Mouse (Mus musculus): Measurements from ENCODE around the gene Heg1.

Gene Heg1

DNA sequence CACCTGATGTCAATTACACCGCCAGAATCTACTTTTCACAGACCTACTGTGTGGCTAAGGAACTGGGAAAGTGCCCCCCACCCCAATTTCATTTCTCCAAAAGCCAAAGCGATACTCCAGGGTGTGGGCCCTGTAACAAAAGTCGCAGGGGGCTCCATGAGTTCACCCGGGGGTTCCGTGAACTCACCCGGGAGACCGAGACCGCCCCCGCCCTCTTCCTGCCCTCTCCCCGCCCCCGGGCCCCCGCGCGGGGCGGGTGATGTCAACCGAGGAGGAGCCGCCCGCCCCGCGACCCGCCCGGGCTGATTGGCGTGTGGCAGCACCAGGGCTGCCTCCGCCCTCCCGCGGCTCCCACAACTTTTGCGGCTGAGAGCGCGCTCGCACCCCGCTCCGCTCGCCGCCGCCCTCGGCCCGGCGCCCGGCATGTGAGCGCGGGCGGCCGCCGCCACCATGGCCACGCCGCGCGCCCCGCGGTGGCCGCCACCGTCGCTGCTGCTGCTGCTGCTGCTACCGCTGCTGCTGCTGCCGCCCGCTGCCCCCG, at the start of gene Heg1:
Gene Heg1, plus strand, starts transcription at position 209 of the 541 bp plus-strand sequence.
- DNase-seq (ENCODE audit: low read depth, low spot score) = peak; percentile 62

DNA sequence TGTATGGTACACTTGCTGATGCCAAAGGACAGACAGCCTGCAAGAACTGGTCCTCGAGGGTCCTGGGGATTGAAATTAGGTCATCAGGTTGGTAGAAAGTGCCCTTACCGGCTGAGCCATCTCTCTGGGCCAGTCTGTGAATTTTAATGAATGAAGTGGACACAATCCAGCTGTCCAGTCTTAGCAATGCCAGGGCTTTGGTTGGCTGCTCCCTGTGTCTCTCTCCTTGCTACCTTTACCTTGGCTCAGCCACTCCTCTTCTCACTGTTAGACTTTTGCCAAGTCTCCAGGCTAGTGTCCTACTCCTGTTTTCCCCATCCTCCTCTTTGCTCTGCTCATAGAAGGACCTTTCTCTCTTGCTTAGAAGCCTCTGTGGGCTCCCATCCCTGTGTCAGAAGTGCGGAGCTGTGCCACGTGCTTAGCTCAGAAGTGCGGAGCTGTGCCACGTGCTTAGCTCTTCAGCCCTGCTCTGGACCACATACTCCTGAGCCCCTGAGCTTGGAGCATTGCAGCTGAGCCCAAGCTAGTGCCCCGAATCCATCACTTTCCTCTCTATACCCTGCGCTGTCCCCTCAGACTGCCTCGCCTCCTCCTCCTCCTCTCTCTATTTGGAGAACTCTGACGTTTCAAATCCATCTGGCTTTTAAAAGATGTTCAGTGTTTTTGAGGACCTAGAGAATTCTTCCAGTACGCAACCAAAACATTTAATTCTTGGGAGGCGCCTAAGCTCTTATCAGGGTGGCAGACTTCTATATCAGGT, 48.2 kb upstream of the Heg1 start:
- DNase-seq (ENCODE audit: low read depth, low spot score) = no peak

DNA sequence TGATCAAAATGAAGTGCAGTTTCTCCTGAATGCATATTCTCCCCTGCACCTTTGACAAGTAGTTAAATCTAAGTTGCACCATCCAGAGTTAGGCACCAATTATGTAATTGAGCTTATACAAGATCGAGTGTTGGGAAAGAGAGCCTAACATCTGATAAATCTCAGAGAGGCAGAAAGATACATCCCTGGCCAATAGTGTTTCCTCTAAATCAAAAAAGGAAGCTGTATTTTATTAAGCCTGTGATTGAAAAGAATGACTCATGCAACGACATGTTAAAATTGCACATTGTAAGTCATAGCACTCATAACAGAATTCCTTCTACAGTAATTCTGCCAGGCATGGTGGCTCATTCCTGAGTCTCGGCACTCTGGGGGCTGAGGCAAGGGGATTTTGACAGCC, 42.4 kb upstream of the Heg1 start:
- no peak for DNase-seq (ENCODE audit: low read depth, low spot score)

DNA sequence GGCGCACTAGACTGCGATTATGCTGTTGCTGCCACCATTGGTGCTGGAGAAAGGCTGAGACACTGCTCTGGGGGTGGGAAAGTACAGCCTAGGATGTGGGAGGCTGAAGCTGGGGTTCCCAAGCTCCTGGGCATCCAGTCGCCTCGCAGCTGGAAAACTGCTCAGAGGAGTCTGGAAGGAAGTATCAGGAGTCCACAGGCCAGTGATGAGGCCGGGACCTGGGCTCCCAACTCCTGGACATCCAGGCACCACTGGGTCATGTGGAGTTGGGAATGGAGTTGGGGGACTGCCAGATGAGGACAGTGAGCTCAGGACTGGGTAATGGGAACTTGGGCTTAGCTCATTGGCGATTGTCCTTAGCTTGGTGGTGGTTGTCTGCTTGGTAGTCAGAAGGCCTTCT, 31.1 kb upstream of the Heg1 start:
- DNase-seq (ENCODE audit: low read depth, low spot score) = no peak

DNA sequence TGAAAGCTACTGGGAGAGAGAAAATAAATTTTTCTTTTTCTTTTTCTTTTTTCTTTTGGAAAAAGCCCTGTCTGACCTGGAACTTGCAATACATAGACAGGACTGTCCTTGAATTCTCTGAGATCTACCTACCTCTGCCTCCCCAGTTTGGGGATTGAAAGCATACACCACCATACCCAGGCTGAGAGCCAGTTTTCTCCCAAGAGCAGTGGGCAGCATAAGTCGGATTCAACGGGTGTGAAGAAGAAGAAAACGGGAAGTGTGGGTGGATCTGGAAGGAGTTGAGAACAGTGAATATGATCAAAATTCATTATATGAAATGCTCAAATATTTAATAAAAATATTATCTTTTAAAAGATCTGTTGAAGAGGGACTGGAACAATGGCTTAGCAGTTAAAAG, 28.7 kb upstream of the Heg1 start:
- DNase-seq (ENCODE audit: low read depth, low spot score) = no peak

DNA sequence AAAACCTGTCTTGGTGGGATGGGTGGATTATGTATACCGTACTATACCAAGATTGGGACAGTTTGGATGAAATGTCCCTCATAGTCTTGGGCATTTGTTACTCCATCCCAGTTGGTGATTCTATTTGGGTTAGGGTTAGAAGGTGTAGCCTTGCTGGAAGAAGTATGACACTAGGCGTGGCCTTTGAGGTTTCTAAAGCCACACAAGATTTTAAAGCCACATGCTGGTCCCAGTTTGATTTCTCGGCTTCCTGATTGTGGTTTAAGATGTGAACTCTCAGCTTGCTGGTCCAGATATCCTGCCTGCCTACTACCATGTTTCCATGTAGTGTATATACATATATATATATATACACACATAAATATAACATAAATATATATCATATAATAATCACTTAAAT, 27.0 kb upstream of the Heg1 start:
- no peak for DNase-seq (ENCODE audit: low read depth, low spot score)

DNA sequence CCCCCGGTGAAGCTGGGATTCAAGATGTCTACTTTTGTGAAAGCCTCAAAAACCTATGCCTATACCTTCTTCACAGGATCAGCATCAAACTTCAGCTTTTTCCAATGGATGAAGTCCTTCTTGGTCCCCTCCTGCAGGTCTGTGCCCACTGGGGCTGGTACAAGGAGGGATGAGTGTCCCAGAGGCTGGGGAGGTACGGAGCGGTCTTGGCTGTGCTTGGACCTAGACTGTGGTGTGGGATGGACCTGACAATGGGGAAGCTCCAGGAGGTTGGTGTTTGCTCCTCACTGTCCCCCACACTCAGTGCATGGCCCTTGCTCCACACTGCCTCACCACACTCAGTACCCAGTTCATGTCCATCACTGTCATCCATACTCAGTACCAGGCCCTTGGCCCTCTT, 26.0 kb upstream of the Heg1 start:
- DNase-seq (ENCODE audit: low read depth, low spot score) = no peak

DNA sequence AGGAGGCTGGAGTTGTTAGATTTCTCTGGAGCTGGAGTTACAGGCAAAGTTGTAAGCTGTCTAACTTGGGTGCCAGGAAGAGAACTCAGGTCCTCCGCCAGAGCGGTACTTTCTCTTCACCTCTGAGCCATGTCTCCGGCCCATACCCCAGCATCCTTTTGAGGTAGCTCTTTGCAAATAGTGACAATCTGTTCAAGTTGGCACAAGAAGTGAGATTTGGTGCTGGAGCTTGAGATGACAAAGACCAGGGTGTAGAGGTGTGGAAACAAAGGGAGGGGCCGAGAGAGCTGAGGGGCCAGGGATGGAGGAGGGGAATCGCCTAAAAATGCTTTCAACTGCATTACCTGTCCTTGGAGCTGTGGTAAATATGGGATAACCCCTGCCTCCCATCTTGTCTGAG, 24.6 kb upstream of the Heg1 start:
- DNase-seq (ENCODE audit: low read depth, low spot score) = no peak

DNA sequence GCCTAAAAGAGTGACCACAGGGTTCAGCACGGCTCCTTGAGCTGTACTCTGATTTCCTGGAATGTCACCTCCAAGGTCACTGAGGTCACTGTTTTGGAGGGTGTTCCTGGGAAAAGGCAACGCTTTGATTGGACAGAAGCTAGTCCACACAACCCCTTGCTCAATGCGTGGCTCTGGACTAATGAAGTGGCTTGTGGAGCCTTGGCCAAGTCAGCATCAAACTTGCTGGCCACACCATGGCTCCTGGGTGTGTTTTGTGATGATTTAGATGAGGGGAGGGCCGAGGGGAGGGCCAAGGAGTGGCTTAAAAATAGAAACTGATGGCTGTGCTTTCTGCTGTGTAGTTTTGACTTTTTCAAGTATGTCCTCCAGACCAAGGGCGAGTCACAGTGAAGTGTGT, 24.0 kb upstream of the Heg1 start:
- DNase-seq (ENCODE audit: low read depth, low spot score) = peak; percentile 66

DNA sequence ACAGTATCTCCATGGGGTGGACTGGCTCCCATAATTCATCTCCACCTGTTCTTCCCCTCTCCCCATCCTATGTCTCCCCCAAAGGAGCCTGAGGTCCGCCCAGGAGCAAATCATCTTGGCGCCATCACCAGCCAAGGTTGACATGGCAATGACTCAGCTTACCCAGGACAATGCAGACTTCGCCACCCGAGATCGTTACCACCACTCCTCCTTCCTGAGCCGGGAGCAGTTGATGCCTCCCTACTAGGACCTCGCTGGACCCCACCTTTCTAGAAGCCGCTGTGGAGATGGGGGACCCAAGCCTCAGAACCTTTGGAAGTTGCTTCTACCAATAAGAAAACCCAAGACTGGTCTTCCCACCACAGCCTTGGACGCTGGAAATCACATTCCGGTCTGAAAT, 21.3 kb upstream of the Heg1 start:
- DNase-seq (ENCODE audit: low read depth, low spot score) = no peak

DNA sequence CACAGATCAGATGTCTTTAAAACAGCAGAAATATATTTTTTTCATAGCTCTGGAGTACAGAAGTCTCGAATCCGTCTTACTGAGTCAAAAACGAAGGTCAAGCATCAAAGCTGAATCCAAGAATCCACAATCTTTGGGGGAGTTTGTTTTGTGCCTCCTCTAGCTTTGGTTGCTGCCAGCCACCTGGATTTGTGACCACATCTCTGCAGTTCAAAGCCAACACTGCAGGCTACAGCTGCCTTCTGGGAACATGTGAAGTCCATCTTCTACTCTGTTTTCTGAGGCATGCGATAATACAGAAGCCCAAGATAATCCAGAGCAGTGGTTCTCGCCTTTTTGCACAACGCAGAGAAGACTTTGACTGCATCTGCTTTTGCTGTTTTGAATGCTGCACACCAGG, 17.9 kb upstream of the Heg1 start:
- DNase-seq (ENCODE audit: low read depth, low spot score) = no peak

DNA sequence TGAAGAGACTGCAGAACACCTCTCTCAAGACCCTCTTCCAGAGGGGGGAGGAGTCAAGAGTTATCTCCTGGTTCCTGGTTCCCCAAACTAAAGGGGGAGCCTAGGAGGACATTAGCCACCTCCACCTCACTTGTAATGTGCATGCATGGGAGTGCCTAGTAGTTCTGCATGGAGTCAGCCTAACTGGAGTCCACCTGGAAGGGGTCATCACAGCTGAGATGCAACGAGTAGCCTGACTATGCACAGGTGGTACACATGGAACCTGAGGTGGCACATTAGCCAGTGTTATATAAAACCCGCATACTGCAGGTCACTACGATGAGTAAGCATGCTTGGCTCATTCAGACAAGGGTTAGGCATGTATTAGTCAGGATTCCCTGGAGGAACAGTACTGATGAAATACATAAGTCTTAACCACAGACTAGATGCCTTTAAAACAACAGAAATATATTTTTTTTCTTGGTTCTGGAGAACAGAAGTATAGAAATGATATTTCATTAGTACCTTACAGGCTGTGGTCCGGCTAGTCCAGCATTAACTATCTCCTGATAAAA, 17.1 kb upstream of the Heg1 start:
- no peak for DNase-seq (ENCODE audit: low read depth, low spot score)

DNA sequence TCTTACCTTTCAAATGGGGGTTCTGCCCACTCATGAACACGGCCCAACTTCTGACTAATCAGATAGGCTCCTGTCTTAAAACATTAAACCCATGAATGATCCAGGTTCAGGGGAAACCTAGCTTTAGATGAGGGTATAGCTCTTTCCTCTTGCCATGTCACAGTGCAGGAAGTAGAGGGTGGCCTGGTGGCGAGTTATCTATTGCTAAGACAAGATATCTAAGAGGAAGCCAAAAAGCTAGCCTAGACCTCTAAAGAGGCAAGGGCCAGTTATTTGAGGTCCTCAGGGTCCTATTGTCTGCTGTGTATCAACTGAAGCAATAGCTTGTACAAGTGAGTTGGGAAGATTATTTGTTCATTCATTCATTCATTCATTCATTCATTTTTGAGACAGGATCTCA, 15.7 kb upstream of the Heg1 start:
- DNase-seq (ENCODE audit: low read depth, low spot score) = no peak

DNA sequence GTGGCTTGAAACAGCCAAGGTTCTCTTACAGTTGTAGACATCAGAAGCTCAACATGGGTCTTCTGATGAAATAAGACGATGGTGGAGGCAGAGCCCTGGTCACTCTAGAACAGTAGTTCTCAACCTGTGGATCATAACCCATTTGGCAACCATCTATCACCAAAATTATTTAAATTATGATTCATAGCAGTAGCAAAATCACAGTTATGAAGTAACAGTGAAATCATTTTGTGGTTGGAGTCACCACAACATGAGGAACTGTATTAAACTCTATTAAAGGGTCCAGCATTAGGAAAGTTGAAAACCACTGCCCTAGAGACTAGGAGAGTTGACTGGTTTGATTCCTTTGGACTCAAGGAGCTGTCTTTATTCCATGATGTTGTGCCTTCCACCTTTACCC, 15.1 kb upstream of the Heg1 start:
- no peak for DNase-seq (ENCODE audit: low read depth, low spot score)

DNA sequence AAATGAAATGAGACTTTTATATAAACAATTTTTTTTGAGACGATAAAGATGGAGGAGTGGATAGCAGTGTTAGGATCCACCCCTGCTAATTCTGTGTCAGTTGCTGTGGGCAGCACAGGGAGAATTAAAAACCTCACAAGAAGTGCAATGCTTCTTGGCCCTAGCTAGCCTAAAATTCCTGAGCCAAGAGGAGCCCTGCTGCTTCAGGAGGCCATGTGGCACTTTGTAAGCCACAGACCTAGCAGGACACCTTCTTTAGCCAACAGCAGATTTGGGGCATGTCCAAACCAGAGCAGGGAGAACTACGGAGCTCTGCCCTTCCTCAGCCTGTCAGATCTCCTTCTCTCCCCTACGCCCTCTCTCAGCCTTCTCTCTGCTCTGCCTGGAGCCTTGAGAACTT, 13.8 kb upstream of the Heg1 start:
- DNase-seq (ENCODE audit: low read depth, low spot score) = no peak

DNA sequence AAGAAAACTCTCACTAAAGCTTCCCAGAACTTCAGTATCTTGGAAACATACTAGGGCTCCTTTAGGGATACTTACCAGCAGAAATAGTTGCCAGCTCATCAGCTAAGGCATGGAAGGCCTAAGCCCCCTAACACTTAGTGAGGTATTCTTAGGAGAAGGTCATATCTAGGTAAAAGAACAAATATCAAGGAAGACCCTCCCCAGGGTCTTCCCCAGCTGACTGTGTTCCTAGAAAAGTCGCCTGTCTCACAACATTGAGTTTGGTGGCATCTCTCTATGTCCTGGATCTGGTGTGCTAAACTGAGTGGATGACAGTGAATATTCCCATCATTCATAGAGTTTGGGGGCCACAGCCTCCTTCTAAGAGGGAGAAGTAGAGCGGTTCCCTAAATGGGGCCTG, 13.2 kb upstream of the Heg1 start:
- DNase-seq (ENCODE audit: low read depth, low spot score) = no peak

DNA sequence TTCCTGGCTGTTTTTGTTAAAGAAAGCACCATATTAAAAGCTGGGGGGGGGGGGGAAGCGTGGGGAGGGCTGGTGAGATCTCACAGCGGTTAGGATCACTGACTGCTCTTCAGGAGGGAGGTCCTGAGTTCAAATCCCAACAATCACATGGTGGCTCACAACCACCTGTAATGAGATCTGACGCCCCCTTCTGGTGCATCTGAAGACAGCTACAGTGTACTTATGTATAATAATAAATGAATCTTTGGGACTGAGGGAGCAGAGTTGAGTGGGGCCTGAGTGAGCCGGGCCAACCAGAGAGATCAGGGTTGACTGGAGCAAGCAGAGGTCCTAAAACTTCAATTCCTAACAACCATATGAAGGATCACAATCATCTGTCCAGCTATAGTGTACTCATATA, 12.0 kb upstream of the Heg1 start:
- DNase-seq (ENCODE audit: low read depth, low spot score) = no peak

DNA sequence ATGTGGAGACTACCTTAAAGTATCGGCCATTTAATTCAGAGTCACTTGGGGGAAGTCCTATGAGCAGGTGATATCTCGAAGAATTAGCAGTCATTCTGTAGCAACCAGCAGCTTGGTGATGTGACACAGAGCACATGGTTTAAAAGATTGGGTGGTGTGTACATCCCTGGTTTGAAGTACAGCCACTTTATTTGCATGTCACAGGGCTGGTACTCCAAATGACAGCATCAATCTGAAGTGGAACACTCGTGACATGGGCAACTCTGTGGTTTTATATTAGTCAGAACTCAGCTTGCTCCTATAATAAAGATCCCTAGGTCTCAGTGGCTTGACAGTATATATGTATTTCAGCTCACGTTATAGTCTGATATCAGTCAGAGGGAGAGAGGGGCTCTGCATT, 11.5 kb upstream of the Heg1 start:
- DNase-seq (ENCODE audit: low read depth, low spot score) = no peak

DNA sequence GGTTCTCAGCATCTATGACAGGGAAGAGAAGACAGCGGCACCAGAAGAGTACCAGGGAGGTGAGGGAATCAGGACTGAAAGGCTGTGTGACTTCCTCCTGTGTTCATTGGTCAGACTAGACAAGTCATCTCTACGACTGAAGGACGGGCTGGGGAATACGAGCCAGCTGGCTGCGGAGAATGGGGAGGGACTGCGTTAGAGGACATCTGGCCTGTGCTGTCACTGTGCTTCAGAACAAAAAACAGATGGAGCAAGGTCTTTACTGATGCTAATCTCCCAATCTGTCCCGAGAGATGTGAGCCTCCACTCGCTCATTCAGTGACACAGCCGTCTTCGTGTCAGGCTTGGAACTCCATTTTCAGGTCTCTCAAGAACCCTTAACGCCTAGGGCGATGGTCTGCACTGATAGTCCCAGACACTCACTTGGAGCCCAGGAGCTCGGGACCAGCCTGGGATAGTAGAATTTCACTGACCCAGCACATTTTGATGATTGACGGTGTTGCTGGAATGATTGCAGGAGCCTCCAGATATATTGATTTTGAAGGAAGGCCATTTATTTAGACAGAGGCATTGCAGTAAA, 10.6 kb upstream of the Heg1 start:
- DNase-seq (ENCODE audit: low read depth, low spot score) = no peak

DNA sequence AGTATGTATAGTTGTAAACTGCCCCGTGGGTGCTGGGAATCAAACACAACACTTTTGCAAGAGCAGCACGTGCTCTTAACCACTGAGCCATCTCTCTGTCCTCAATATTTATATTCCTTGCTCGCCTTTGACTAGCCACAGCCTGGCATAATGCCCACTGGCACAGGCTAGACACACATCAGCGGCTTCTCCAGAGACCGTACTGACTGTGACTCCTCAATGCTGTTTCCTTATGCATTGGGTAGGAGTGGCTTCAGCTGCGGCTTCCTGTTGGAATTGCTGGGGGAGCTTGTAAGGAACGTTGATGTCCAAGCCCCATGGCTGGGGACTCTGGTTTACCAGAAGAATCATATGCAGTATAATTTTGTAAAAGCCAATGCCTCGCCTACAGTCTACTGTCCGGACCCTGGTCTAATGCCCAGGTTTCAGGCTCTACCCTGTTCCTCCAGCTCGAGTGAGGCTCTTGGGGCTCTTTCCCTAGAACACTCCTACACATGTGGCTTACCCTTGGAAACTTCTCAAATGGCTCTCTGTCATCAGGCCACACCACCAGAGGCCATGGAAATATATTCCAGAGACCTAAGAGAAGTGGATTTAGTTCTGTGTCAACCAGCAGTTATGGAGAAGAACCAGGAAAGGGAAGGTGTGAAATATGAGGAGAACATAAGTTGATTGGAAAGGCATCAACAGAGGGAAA, 8.9 kb upstream of the Heg1 start:
- no peak for DNase-seq (ENCODE audit: low read depth, low spot score)

DNA sequence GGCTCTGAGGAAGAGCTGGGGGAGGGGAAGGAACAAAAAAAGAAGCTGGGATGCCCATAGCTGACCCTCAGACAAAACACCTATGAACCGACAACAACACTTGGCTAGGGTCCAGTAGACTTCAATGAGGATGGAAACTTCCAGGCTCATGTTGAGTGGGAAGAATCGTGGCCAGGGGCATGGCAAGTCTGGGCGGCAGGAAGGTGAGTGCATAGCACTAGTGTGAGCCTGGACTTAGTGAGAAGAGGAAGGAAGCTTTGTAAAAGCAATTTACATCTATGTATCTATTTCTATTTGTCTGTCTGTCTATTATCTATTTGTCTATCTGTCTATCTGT, 8.4 kb upstream of the Heg1 start:
- DNase-seq (ENCODE audit: low read depth, low spot score) = no peak

Data from R1 (cell line).